Mouse (Mus musculus): ENCODE measurements around the gene Spred2. TPM values are rescaled to one million over a fixed set of nuclear protein-coding genes. Genes with fewer than 3 reads are reported as not detected.

The Spred2 gene
- total and polyA plus RNA-seq, 3 experiments: 7.8 to 76.0 (median 25.9) TPM

- TF ChIP-seq ELF1 (IDR thresholded peaks at IDR 0.05; ENCODE audit: low read depth, low read length) (no peak), POLR2AphosphoS5 (IDR thresholded peaks at IDR 0.05; ENCODE audit: borderline replicate concordance, low read depth, low read length) (no peak), E2F4 (IDR thresholded peaks at IDR 0.05; ENCODE audit: borderline replicate concordance, low read depth, low read length) (no peak), EP300 (IDR thresholded peaks at IDR 0.05; ENCODE audit: low read depth in 1 of 2, low read length in 2 of 2) (no peak), RCOR1 (IDR thresholded peaks at IDR 0.05; ENCODE audit: low read depth, low read length) (no peak)
- Histone ChIP-seq H3K4me3 (ENCODE audit: control insufficient read depth in 1 of 2, insufficient read depth in 1 of 2, low read depth in 2 of 2, low read length in 2 of 2) (no peak overlapping the region), H3K9ac (ENCODE audit: control insufficient read depth, low read depth, low read length, poor library complexity, severe bottlenecking) (no peak overlapping the region), H3K79me2 (ENCODE audit: control insufficient read depth, insufficient read depth, low read length, poor library complexity) (peaks cover 55% of the 10 kb centered on the region), H3K4me1 (ENCODE audit: control insufficient read depth in 1 of 2, insufficient read depth in 2 of 2, low read length in 2 of 2) (peaks cover 3 to 5% of the 10 kb centered on the region in 2 experiments; a peak in 1 of 4 replicates), H3K27me3 (ENCODE audit: control insufficient read depth in 1 of 2, insufficient read depth in 2 of 2, low read length in 2 of 2) (no peaks in the 10 kb centered on the region), H3K9me3 (replicated peaks; ENCODE audit: insufficient read depth, low read length) (no peaks in the 10 kb centered on the region), H3K36me3 (ENCODE audit: control insufficient read depth in 1 of 2, insufficient read depth in 2 of 2, low read length in 2 of 2) (peaks cover 0 to 2% of the 10 kb centered on the region in 2 experiments; a peak in 3 of 4 replicates), H3K27ac (ENCODE audit: control insufficient read depth, low read depth, low read length) (no peak overlapping the region)
- no peak for DNase-seq (ENCODE audit: low read depth, low spot score)
Observed at GRCm38 (mm10) chr11:19959006-19959405, 34.8 kb downstream of the Spred2 start.

GRCm38 (mm10) chr11:19959897-19960296 lies 35.7 kb downstream of the Spred2 start:
- Histone ChIP-seq H3K79me2 (ENCODE audit: control insufficient read depth, insufficient read depth, low read length, poor library complexity) (peaks cover 53% of the 10 kb centered on the region), H3K4me1 (ENCODE audit: control insufficient read depth in 1 of 2, insufficient read depth in 2 of 2, low read length in 2 of 2) (peaks cover 3 to 5% of the 10 kb centered on the region in 2 experiments; a peak in 1 of 4 replicates), H3K9me3 (replicated peaks; ENCODE audit: insufficient read depth, low read length) (no peaks in the 10 kb centered on the region), H3K4me3 (ENCODE audit: control insufficient read depth in 1 of 2, insufficient read depth in 1 of 2, low read depth in 2 of 2, low read length in 2 of 2) (no peak overlapping the region), H3K9ac (ENCODE audit: control insufficient read depth, low read depth, low read length, poor library complexity, severe bottlenecking) (no peak overlapping the region), H3K27me3 (ENCODE audit: control insufficient read depth in 1 of 2, insufficient read depth in 2 of 2, low read length in 2 of 2) (no peaks in the 10 kb centered on the region), H3K27ac (ENCODE audit: control insufficient read depth, low read depth, low read length) (no peak overlapping the region), H3K36me3 (ENCODE audit: control insufficient read depth in 1 of 2, insufficient read depth in 2 of 2, low read length in 2 of 2) (peaks cover 0 to 2% of the 10 kb centered on the region in 2 experiments; a peak in 3 of 4 replicates)
- no peak for DNase-seq (ENCODE audit: low read depth, low spot score)
- TF ChIP-seq ZKSCAN1 (IDR thresholded peaks at IDR 0.05; ENCODE audit: low read depth, low read length) (no peak), E2F4 (IDR thresholded peaks at IDR 0.05; ENCODE audit: borderline replicate concordance, low read depth, low read length) (no peak), TCF12 (IDR thresholded peaks at IDR 0.05; ENCODE audit: low read depth, low read length) (no peak), SIN3A (IDR thresholded peaks at IDR 0.05; ENCODE audit: low read length) (no peak), KAT2A (conservative IDR thresholded peaks at IDR 0.05; ENCODE audit: low read depth, low read length) (no peak), UBTF (IDR thresholded peaks at IDR 0.05; ENCODE audit: borderline replicate concordance, insufficient read depth, low read depth, low read length) (no peak), CHD1 (IDR thresholded peaks at IDR 0.05; ENCODE audit: low read depth, low read length) (no peak), MAX (IDR thresholded peaks at IDR 0.05; ENCODE audit: low read length) (no peak), ZC3H11A (IDR thresholded peaks at IDR 0.05; ENCODE audit: low read depth, low read length) (no peak), USF2 (IDR thresholded peaks at IDR 0.05; ENCODE audit: borderline replicate concordance in 1 of 2, insufficient read depth in 1 of 2, low read depth in 1 of 2, low read length in 2 of 2) (no peak), NRF1 (IDR thresholded peaks at IDR 0.05; ENCODE audit: insufficient read depth, low read depth, low read length, poor library complexity, severe bottlenecking) (no peak), ZMIZ1 (IDR thresholded peaks at IDR 0.05; ENCODE audit: low read depth, low read length) (no peak), POLR2A (IDR thresholded peaks at IDR 0.05; ENCODE audit: control insufficient read depth in 1 of 2, insufficient read depth in 1 of 2, low read depth in 1 of 2, low read length in 2 of 2, poor library complexity in 1 of 2) (no peak), NELFE (IDR thresholded peaks at IDR 0.05; ENCODE audit: low read depth, low read length) (no peak), USF1 (IDR thresholded peaks at IDR 0.05; ENCODE audit: low read depth, low read length) (no peak), RCOR1 (IDR thresholded peaks at IDR 0.05; ENCODE audit: low read depth, low read length) (no peak), ZNF384 (IDR thresholded peaks at IDR 0.05; ENCODE audit: low read depth, low read length) (no peak), ELF1 (IDR thresholded peaks at IDR 0.05; ENCODE audit: low read depth, low read length) (no peak), CHD2 (IDR thresholded peaks at IDR 0.05; ENCODE audit: low read length) (no peak)
